Mouse (Mus musculus) ovary, adult 18-20 months (tissue): Measurements from ENCODE around the gene Prkab1.

Source experiments
- DNase-seq: peaks from one replicate; pipeline ENCODE4 v3.0.0; 2022; ENCODE audit warnings: low spot score, mixed read lengths

Gene Prkab1

GRCm38 (mm10) chr5:116024327-116024739 is at the start of gene Prkab1:
Prkab1 (minus strand) TSS chr5:116024508.
- DNase-seq, result peak; percentile 90

- DNase-seq, result no peak
Measured at GRCm38 (mm10) chr5:116069618-116070017, 45.3 kb upstream of the Prkab1 start.

GRCm38 (mm10) chr5:116052826-116053225 is 28.5 kb upstream of the Prkab1 start:
- DNase-seq, result no peak

- DNase-seq, result no peak
Measured at GRCm38 (mm10) chr5:116052171-116052570, 27.9 kb upstream of the Prkab1 start.

DNA sequence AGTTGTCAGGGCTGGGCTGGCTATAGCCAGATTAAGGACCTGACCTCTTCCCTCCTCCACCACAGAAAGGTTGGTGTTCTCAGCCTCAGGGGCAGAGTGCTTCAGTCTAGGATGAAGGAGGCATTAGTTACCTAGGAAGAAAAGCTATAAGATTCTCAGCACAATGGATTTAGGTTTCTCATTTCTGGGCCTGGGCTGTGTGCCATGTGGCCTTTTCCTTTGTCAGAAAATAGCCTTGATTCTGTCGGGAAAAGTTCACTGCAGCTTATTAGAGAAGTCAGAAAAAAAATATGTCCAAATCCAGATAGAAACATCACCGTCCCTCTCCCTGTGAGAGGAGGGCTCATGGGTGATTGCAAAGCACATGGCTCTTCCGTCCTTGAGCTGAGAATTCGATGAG is 25.5 kb upstream of the Prkab1 start:
- DNase-seq, result no peak

- no peak for DNase-seq
Measured at GRCm38 (mm10) chr5:116048321-116048720, 24.0 kb upstream of the Prkab1 start.

DNA sequence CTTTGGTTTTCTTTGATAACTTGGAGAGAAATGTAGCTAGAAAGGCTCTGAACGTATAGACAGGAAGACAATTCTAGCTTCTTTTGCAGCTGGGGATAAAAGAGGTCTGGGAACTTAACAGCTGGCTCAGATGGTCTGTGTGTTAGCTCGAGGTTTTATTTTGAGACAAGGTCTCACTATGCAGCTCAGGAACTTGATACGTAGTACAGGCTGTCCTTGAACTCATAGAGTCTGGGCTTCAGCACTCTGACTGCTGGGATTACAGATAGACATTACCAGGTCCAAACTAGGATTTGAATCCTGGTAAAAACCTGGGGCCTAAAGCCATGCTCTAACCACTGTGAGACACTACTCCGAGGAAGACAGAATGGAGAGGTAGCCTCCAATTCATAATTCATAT is 21.9 kb upstream of the Prkab1 start:
- DNase-seq, result no peak

GRCm38 (mm10) chr5:116045581-116045980 is 21.3 kb upstream of the Prkab1 start:
- no peak for DNase-seq

- DNase-seq, result no peak
Measured at GRCm38 (mm10) chr5:116042241-116042640, 17.9 kb upstream of the Prkab1 start.

GRCm38 (mm10) chr5:116039706-116040105 is 15.4 kb upstream of the Prkab1 start:
- DNase-seq, result no peak

DNA sequence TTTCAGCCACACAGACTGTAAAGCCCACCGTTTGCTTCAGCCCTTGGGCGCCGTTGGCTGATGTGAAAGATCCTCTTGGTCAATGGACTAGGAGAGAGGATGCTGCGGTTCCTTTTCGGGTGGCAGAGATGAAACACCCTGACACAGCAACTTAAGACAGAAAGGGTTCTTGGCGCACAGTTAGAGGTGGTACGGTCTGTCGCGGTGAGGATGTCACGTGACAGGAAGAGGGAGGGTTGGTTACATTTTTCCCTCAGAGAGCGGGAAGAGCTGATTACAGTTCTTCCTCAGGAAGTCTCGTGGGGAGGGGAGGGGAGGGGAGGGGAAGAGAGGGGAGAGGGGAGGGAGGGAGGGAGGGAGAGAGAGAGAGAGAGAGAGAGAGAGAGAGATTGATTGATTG is 13.4 kb upstream of the Prkab1 start:
- DNase-seq, result no peak

DNA sequence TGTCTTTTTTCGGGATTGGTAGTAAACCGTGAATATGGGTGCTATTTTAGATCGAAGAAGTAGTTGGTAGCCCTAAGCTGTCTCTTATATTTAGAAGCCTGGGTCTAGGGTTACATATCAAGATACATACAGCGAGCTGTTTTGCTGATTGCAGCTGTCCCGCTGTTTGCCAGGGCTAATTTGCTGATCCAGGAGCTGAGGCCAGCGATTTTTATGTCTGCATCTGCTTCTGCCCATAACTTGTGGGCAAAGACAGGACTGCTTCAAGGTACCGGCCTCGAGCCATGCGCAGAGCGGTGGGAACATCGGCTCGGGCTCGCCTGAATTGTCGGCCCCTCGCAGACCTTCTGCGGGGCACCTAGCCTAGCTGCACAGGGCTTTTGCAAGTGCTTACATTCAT is 12.2 kb upstream of the Prkab1 start:
- DNase-seq, result no peak

GRCm38 (mm10) chr5:116031190-116031577 is 6.9 kb upstream of the Prkab1 start:
- DNase-seq, result peak; percentile 16

DNA sequence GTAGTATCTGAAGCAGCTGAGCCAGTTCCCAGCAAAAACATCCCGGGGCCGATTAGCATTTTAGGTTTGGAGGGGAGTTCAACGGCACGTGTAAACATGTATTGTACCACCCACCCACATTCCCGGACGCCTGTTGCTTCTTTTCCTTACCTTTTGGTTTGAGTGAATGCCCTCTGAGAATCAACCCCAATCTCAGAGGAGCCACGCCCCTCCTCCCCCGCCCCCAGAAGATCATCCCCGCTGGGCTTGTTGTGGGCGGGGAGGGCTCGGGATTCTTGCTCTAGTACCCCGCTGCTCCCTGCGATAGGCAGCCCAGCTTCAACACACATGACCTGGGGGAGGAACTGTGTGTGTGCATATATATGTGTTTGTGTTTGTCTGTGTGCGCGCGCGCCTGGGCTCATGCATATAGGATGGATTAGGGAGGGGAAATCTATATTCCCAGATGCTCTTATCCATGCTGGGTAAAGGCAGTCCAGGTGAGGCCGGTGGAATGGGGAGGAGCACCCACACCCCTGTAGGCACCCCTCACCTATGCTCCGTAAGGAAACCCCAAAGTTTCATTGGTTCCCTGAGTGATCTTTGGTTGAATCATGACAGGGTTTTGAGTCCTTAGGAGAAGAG is 6.4 kb upstream of the Prkab1 start:
- no peak for DNase-seq

- no peak for DNase-seq
Measured at GRCm38 (mm10) chr5:116029071-116029470, 4.8 kb upstream of the Prkab1 start.

- no peak for DNase-seq
Measured at GRCm38 (mm10) chr5:116026561-116026960, 2.3 kb upstream of the Prkab1 start.

GRCm38 (mm10) chr5:116026107-116026506 is 1.8 kb upstream of the Prkab1 start:
- DNase-seq, result no peak

GRCm38 (mm10) chr5:116023821-116024284 is 455 bp downstream of the Prkab1 start:
- no peak for DNase-seq

DNA sequence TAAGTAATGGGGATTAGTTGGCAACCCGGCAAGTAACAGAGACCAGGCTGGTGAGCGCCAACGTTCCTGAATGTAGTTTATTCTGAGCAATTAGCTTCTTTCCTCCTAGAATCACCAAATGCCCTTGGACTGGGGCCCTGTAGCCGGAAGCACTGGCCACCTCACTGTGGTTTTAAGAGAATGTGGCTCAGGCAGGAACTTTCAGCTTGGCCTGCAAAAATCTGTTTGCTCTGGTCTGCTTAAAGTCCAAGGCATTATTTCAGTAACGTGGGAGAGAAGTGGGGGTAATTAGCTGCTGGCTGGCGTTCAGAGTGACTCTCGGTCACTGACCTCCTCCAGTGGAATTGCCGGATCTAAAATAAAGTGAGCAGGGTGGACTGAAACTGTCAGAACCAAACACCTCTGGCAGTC is 1.1 kb downstream of the Prkab1 start:
- DNase-seq, result no peak

GRCm38 (mm10) chr5:116022658-116023200 is 1.6 kb downstream of the Prkab1 start:
- DNase-seq, result no peak

GRCm38 (mm10) chr5:116022131-116022530 is 2.2 kb downstream of the Prkab1 start:
- DNase-seq, result no peak

- no peak for DNase-seq
Measured at GRCm38 (mm10) chr5:116021552-116021951, 2.8 kb downstream of the Prkab1 start.

DNA sequence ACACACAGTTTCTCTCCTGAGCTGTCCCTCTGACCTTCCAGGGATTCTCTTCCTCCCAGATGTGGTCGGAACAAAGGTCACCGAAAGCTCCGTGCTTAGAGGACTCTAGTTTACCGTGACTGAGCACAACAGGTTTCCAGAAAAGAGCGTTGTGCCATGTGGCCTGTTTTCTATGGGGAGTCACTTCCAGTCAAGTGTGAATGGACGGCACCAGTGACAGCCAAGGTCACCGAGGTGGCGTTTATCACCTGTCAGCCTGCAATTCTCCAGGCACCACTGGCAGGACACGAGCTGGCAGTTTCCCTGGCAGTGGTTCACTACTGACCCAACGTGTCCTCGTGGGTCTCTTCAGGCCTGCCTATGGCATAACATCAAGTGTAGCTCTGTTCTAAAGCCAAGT is 4.9 kb downstream of the Prkab1 start:
- no peak for DNase-seq

GRCm38 (mm10) chr5:116018784-116019183 is 5.5 kb downstream of the Prkab1 start:
- DNase-seq, result no peak
